Mouse (Mus musculus) hindbrain, embryonic 16.5 days (tissue): ENCODE measurements around the gene A830005F24Rik. TPM values are rescaled to one million over a fixed set of nuclear protein-coding genes. Genes with fewer than 3 reads are reported as not detected.

Source experiments
- ATAC-seq: fragments of 200-750 bp; cut with Nextera tagmentation; 2 replicates; pipeline ENCODE4 v1.8.0; 2017; ENCODE audit warnings: moderate TSS enrichment, moderate library complexity
- H3K27ac ChIP-seq: fragments of 300-500 bp; sonication (generic); 2 replicates; pipeline ENCODE4 v1.5.1; 2014; ENCODE audit warnings: low read depth, mild to moderate bottlenecking, control low read depth, low read length, moderate library complexity
- H3K27me3 ChIP-seq: fragments of 300-500 bp; sonication (generic); replicated peaks from 2 replicates; pipeline ENCODE4 v1.6.1; 2014; ENCODE audit warnings: low read length; ENCODE audit not compliant: control insufficient read depth, insufficient read depth
- H3K36me3 ChIP-seq: fragments of 300-500 bp; sonication (generic); 2 replicates; pipeline ENCODE4 v1.6.1; 2014; ENCODE audit warnings: mild to moderate bottlenecking, low read length, moderate library complexity, mixed read lengths; ENCODE audit not compliant: control insufficient read depth, insufficient read depth
- H3K4me1 ChIP-seq: fragments of 300-500 bp; sonication (generic); 2 replicates; pipeline ENCODE4 v1.6.1; 2014; ENCODE audit warnings: low read depth, low read length; ENCODE audit not compliant: control insufficient read depth, insufficient read depth
- H3K4me2 ChIP-seq: fragments of 300-500 bp; sonication (generic); 2 replicates; pipeline ENCODE4 v1.6.1; 2014; ENCODE audit warnings: mild to moderate bottlenecking, low read length, control low read depth, moderate library complexity
- H3K4me3 ChIP-seq: fragments of 300-500 bp; sonication (generic); 2 replicates; pipeline ENCODE4 v1.5.1; 2014; ENCODE audit warnings: mild to moderate bottlenecking, low read length, control low read depth, moderate library complexity
- H3K9ac ChIP-seq: fragments of 300-500 bp; sonication (generic); 2 replicates; pipeline ENCODE4 v1.6.1; 2014; ENCODE audit warnings: low read depth, mild to moderate bottlenecking, control low read depth, low read length, moderate library complexity
- H3K9me3 ChIP-seq: fragments of 300-500 bp; sonication (generic); 2 replicates; pipeline ENCODE4 v1.6.1; 2014; ENCODE audit warnings: mild to moderate bottlenecking, low read length, moderate library complexity; ENCODE audit not compliant: control insufficient read depth
- WGBS: fragments of 180-500 bp; shearing (Covaris S2); extraction: QIAGEN DNeasy Blood & Tissue Kit; methylation state at CpG from one replicate; pipeline ENCODE4 v1.1.7; 2014; 5-methylcytosine and 5-hydroxymethylcytosine counted together
- microRNA counts: library from miRNA; unstranded; fragments of <30 nt; microRNA quantifications from one replicate; lab custom pipeline; 2016
- microRNA-seq: library from miRNA; unstranded; fragments of <30 nt; microRNA quantifications from one replicate; pipeline ENCODE4, GENCODE M21; 2017
- polyA plus RNA-seq: library from polyadenylated mRNA; unstranded; fragments of >200 nt; fragmentation: Nextera tagmentation; extraction: Ambion mirVana; gene quantifications from 2 replicates; pipeline ENCODE4 v1.2.1, GENCODE M21; 2015

Gene A830005F24Rik
- polyA plus RNA-seq, 1 experiment from 2014 or later: 4.0 TPM

DNA sequence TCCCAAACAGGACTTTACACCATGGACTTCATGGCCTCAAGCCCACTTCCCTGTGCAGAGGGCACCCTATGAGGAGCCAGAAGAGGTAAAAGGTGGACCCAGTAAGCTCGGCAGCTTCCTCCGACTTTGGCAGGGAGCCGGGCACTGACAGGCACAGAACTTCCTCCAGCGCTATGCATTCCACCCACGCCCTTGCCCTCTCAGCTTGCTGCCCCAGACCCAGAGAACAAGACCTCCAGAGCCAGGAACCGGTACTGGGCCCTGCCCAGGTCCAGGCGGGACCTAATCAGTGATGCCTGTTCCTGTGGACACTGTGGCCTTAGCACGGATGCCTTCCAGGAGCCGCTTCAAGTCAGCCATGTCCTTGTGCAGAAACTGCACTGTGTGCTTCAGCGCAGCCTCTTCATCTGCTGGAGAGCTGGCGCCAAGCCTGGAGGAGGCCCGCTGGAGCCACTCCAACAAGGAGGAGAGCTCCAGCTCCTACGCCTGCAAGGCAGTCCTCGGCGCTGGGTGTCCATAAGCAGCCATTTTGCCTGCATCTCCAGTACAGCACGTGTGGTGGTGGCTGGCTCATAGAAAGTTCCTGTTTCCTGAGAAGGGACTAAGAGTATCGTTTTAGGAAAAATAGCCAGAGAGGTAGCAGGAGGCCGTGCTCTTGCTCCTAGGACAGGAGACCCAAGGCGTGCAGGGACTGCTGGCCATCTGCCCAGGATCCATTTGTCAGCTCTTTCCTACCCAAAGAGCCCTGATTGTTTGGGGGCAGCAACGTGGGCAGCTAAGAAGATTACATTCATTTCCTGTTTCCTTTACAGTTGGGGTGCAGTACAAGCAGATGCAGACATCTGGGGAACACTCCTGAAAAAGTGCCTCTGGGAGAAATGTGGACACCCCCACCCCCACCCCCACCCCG, 39.1 kb downstream of the A830005F24Rik start:
- Histone ChIP-seq H3K9ac (peak overlapping the region; percentile 55), H3K27ac (peak overlapping the region; percentile 89), H3K36me3 (no peaks in the 10 kb centered on the region), H3K27me3 (no peaks in the 10 kb centered on the region), H3K4me1 (peaks cover 10% of the 10 kb centered on the region), H3K4me2 (peak overlapping the region; percentile 52), H3K9me3 (no peaks in the 10 kb centered on the region), H3K4me3 (peak overlapping the region; percentile 25)
- WGBS: 47% methylated on average over 21 of the region's 21 CpGs
- peak; percentile 92 for ATAC-seq

DNA sequence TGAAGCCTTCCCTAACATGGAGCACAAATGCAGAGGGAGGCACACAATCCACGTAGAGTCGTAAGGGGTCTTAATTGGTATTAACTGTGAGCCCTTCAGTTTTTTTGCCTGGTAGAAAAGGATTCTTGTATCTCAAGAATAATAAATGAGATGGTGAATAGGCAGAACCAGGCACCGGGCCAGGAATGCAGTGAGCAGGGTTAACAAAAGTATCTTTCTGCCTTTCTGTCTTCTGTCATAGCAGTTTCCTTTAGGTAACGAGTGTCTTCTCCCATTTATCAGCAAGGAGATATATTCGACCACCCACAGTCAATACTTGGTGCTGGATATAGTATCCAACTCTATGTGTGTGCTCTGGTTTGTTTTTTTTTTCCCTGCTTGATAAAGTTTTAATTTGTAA, 40.1 kb downstream of the A830005F24Rik start:
- H3K9ac ChIP-seq: no peak overlapping the region
- no peak overlapping the region for H3K27ac ChIP-seq
- no peak overlapping the region for H3K4me3 ChIP-seq
- no peak overlapping the region for H3K4me2 ChIP-seq
- no peaks in the 10 kb centered on the region for H3K9me3 ChIP-seq
- WGBS: 43% methylated on average over 5 of the region's 5 CpGs
- ATAC-seq: no peak
- H3K27me3 ChIP-seq: no peaks in the 10 kb centered on the region
- no peaks in the 10 kb centered on the region for H3K36me3 ChIP-seq
- peaks cover 10% of the 10 kb centered on the region for H3K4me1 ChIP-seq

DNA sequence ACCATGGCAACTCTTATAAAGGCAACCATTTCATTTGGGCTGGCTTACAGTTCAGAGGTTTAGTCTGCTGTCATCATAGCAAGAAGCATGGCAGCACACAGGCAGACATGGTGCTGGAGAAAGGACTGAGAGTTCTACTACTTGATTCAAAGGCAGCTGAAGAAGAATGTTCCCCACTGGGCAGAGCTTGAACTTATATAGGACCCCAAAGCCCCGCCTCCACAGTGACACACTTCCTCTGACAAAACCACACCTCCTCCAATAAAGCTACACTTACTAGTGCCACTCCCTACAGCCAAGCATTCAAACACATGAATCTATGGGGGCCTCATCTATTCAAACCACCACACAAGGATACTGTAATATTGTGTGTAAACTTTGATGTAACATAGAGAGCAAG, 41.2 kb downstream of the A830005F24Rik start:
- Histone ChIP-seq H3K36me3 (no peaks in the 10 kb centered on the region), H3K4me1 (peaks cover 10% of the 10 kb centered on the region), H3K9ac (no peak overlapping the region), H3K27ac (no peak overlapping the region), H3K27me3 (no peaks in the 10 kb centered on the region), H3K4me3 (no peak overlapping the region), H3K9me3 (no peaks in the 10 kb centered on the region), H3K4me2 (no peak overlapping the region)
- ATAC-seq: no peak
- 84% methylated on average over 1 of the region's 1 CpGs for whole genome bisulfite sequencing

GRCm38 (mm10) chr13:48555976-48556375, 42.6 kb downstream of the A830005F24Rik start:
- H3K4me3 ChIP-seq: no peak overlapping the region
- 78% methylated on average over 1 of the region's 1 CpGs for WGBS
- H3K36me3 ChIP-seq: no peaks in the 10 kb centered on the region
- ATAC-seq: no peak
- H3K9me3 ChIP-seq: no peaks in the 10 kb centered on the region
- H3K9ac ChIP-seq: no peak overlapping the region
- H3K27me3 ChIP-seq: no peaks in the 10 kb centered on the region
- no peak overlapping the region for H3K27ac ChIP-seq
- no peak overlapping the region for H3K4me2 ChIP-seq
- peaks cover 10% of the 10 kb centered on the region for H3K4me1 ChIP-seq

- no peak overlapping the region for H3K4me2 ChIP-seq
- no peaks in the 10 kb centered on the region for H3K36me3 ChIP-seq
- no peak overlapping the region for H3K4me3 ChIP-seq
- H3K27me3 ChIP-seq: no peaks in the 10 kb centered on the region
- WGBS: 91% methylated on average over 2 of the region's 2 CpGs
- H3K9ac ChIP-seq: no peak overlapping the region
- H3K27ac ChIP-seq: no peak overlapping the region
- H3K4me1 ChIP-seq: peaks cover 5% of the 10 kb centered on the region
- no peak for ATAC-seq
- H3K9me3 ChIP-seq: no peaks in the 10 kb centered on the region
These were observed 48.1 kb downstream of the A830005F24Rik start for GRCm38 (mm10) chr13:48561481-48561880.

DNA sequence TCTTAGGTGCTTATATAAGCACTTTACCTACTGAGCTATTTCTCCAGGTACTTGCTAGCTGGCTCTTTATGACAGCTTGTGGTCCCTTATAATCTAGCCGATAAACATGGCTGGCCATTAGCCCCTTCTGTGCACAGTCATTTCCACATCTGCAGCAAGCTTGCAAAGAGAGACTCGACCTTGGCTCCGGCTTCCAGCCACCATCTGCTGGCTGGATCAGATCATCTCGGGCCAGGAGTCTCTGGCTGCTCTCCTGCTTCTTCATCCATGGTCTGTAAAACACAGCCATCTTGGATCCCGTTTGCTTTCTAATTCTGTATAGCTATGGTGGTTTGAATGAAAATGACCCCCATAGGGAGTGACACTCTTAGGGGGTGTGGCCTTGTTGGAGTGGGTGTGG, 49.0 kb downstream of the A830005F24Rik start:
- Histone ChIP-seq H3K9me3 (no peaks in the 10 kb centered on the region), H3K9ac (no peak overlapping the region), H3K4me3 (no peak overlapping the region), H3K4me2 (no peak overlapping the region), H3K27ac (no peak overlapping the region), H3K36me3 (no peaks in the 10 kb centered on the region), H3K4me1 (peaks cover 5% of the 10 kb centered on the region), H3K27me3 (no peaks in the 10 kb centered on the region)
- no peak for ATAC-seq
- 83% methylated on average over 5 of the region's 5 CpGs for WGBS

MicroRNA genes within 50 kb of the gene (microRNA counts, 519-probe panel; counts per million panel counts)
- 4,086 counts per million, percentile 98 among the panel's probes with 10 or more counts for microRNA mmu-let-7a (lab: Ali Mortazavi, UCI)
- 3,979 counts per million, percentile 96 among the panel's probes with 10 or more counts for microRNA mmu-let-7d (lab: Ali Mortazavi, UCI)
- 3,459 counts per million, percentile 89 among the panel's probes with 10 or more counts for microRNA mmu-let-7f (lab: Ali Mortazavi, UCI)

Small RNAs within 50 kb of the gene (microRNA-seq; reads per million reads assigned to microRNA genes)
- gene Gm24111 (not detected), gene Mirlet7a-1 (272 reads per million, percentile 63 among the genes with 10 or more reads in this experiment), gene Mirlet7d (9,159 reads per million, percentile 95 among the genes with 10 or more reads in this experiment), gene Mirlet7f-1 (not detected)

Other genes starting within 250 kb of the A830005F24Rik start
- gene Zfp169, start 119 bp upstream of the A830005F24Rik start, polyA plus RNA-seq: 5.7 and 7.7 TPM in 2 replicates
- 14.7 and 17.4 TPM in 2 replicates for gene Ptpdc1, start 112.1 kb downstream of the A830005F24Rik start, polyA plus RNA-seq
- 0.26 TPM in 1 of 2 replicates, not detected in the other for gene Barx1, start 149.4 kb downstream of the A830005F24Rik start, polyA plus RNA-seq